Mouse (Mus musculus) urinary bladder, postnatal 14 days (tissue): ENCODE results near the gene Usp5.
A peak's percentile ranks its signal among the peaks of the same experiment; 100 is the strongest.
"Not testable (repeated sequence)": the region's sequence is repeated elsewhere in the genome, so short reads cannot be mapped to it uniquely, and the experiment has no call there.

ENCODE experiments used
- DNase-seq: peaks from one replicate; pipeline ENCODE4 v3.0.0; 2021; ENCODE audit warnings: low spot score

The Usp5 gene

DNA sequence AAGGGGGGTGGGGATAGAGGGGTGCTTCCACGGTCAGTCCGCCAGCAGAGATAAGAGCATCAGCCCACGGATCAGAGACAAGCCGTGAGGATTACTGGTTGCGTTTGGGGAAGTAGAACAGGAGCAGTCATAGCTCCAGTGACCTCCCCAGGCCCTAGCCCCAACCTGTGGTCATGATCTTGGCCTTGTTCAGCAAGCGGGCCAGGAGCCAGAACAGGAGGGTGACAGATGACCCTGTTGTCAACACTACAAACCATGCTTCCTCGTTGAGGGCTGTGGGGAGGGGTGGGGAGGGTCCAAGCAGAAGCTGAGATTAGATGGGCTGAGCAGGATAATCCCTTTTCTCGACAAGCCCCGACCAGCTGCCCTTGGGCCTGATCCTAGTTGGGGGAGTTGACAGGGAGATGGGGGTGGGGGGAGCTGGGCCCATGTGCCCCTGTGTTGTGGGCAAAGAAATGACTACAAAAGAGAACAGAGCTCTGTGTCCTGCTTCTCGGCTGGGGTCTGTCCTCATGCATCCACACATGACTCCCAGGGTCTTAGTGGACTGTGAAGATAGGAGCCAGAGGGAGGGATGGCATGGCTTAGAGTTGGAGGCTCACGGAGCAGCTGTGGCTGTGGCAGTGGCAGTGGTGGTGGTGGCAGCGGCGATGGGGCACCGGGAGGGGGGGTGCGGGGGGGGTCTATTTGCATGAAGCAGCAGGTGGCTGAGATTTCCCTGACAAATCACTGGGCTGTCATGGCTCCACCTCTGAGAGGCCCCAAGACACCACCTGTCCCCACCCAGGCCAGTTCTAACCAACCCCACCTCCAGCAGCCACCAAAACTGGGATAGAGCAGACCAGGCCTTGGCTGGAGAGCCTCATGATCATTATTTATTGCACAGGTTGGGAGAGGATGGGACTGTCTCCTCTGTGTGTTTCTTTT, 11.2 kb upstream of the Usp5 start, which contains the start of gene Gnb3:
Gene Gnb3, minus strand, starts transcription at position 35 of the 927 bp plus-strand sequence.
- DNase-seq: no peak

DNA sequence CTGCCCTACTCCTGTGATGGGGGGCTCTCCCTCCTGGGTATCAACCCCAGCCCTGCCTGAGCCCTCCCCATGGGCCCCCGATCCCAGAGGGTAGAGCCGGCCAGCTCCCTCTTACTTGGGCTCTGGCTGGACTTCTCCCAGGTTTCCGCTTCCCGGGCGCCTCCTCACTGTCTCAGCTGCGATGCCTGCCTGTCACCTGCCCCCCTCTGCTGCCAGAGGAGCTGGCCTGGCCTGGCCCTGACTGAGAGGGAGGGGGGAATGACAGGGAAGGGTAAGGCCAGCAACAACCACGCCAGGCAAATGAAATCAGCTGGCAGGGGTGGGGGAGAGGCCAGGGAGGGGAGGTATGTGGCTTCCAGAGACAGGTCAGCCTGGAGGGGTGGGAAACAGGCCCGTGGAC, 10.5 kb upstream of the Usp5 start:
- DNase-seq: no peak

DNA sequence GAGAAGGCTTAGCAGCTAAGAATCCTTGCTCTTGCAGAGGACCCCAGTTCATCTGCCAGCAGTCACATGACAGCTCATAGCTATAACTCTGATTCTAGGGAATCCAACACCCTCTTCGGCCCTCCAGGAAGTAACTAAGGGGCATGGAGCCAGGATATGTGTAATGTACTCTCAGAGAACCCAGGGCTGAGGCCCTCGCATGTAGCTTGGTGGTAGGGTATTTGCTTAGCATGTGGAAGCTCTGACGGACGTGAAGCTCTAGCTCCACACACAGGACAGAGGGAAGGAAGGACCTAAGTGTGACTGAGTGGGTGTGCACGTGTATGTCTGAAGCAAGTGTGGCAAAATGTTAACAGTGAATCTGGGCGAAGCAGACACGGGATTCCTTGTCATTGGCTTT, 7.1 kb upstream of the Usp5 start:
- DNase-seq: no peak

DNA sequence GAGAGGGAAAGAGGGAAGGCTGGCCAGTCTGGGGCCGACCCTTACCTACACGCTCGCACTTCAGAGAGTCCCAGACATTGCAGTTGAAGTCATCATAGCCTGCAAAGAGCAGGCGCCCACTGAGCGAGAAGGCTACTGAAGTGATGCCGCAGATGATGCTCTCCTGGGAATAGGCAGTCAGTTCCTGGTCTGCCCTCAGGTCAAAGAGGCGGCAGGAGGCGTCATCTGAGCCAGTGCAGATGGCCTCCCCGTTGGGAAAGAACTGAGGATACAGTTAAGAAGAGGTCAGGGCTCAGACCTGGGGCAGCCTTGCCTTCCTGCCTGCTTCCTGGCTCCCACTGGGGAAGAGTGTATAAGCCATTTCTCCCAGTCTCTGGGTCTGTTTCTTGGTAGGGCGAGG, 6.2 kb upstream of the Usp5 start:
- no peak for DNase-seq

DNA sequence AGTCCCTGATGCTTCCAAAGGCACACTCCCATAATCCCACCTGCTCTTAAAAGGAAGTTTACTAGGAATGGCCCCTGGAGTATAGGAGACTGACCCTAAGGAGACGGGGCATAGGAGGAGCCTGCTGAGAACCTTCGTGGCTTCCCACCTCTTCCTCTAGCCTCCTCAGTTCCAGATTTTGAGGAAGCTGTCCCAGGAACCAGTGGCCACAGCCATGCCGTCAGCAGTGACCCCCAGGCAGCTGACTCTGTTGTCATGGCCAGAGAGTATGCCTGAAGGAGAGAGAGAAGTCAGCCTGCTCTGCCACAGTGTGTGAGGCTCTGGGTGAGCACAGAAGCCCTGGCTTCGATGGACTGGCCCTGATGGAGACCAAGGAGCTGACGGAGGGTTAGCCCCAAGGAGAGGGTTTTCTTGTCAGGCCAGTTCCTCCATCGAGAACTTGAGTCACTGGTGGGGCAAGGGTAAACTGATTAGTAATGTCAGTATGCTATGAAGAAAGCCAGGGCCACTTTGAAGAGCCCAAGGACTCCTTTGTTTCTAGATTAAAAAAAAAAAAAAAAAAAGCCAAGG, 5.3 kb upstream of the Usp5 start:
- DNase-seq: peak; percentile 50

DNA sequence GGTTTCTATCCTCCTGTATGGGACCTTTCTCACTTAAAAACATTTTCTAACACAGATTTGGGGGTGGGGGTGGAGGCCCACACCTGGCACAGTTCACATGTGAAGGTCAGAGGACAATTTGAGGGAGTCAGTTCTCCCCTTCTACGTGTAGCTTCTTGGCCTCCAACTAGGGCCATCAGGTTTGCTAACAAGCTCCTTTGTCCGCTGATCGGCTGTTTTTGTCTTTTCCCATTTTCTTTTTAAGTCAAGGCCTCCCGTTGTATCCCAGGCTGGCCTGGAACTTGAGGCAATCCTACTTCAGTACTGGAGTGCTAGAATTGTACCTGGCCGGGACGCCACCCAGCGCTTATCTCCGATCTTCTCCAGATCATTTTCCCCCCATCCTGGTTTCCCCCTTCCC, 2.4 kb upstream of the Usp5 start:
- no peak for DNase-seq

DNA sequence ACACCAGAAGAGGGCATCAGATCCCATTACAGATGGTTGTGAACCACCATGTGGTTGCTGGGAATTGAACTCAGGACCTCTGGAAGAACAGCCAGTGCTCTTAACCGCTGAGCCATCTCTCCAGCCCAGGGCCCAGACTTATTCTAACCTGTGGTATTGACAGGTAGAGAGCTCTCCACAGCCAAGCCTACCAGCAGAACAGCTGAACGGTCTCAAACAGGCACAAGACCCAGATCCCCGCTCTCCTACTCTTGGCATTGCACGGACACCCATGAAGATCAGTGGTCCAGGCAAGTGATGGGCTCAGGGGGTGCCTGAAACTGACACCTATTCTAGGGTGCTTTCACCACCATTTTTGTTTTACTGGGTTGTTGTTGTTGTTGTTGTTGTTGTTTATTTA, 1.9 kb upstream of the Usp5 start:
- not testable (repeated sequence) for DNase-seq

DNA sequence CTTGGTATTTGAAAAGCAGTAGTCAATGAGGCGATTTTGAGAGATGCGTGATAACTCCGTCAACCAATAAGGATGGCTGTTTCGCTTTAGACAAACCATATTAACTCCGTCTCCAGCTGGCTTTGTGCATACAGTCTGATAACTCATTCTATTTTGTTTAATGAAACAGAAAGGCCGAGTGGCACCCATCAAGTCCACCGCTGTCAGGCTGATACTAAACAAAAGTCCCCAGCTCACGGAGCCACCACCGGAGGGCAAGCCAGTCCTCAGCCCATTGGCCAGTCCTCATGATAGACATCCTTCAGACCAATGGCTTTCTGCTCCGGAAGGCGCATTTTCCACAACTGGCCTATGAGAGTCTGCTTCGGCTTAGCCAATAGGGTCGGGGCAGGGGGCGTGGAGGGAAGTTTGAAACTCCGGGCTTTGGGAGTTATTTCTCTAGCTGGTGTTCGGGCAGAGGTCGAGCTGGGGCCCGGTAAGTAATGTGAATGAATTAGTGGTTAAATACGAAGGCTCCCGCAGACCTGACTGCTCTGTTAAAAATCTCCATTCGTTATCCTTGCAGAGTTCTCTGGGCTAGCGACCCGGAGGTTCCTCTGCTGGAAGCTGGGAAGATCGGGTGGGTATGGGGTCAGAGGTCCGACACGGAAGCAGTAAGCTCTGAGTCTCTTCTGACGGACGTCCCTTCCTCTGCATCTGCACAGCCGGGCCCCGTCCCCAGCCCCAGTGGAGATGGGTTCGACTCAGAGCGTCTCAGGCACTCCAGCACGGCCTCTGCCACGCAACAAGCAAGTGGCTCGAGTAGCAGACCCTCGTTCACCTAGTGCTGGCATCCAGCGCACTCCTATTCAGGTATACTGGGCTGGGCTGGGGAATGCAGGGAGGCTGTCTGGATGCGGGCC, 766 bp upstream of the Usp5 start:
- DNase-seq: peak; percentile 93

DNA sequence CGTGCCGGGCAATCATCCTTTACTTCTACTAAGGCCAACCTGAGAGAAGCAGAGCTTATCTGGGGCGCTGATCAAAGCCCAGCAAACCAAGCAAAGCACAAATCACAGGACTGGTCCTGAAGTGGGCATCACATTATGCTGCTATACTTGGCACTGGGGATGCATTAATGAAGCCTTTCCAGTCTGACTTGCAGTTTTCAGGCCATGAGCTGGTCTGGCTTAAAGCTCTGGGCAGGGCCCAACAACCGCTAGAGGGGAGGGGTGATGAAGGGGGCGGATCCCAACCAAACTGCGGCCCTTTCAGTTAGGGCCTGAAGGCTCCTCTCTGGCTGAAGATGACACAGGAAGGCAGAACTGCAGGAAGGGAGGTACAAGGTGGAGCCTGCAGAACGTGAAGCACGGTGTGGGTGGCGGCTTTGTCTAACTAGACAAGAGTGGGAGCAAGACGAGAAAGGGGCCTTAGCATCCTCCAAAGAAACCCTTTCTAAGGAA, 1.1 kb downstream of the Usp5 start:
- DNase-seq: peak; percentile 67

DNA sequence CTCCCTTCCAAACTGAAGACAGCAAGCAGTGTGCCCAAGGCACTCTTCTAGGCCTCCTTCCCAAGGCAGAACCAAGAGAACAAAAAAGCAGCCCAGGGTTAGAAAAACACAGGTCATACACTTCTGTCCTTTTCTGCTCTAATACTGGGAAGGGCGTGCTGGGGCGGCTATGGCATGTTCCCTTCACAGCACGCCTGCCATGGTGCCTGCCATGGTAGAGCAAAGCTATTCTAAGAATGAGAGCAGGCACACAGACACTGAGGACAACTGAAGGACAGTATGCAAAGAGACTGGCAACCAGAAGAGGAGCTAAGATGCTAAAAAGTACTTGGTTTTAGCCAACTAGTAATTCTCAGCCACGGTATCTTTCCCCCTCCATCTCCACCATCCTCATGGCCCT, 7.2 kb downstream of the Usp5 start:
- DNase-seq: no peak

DNA sequence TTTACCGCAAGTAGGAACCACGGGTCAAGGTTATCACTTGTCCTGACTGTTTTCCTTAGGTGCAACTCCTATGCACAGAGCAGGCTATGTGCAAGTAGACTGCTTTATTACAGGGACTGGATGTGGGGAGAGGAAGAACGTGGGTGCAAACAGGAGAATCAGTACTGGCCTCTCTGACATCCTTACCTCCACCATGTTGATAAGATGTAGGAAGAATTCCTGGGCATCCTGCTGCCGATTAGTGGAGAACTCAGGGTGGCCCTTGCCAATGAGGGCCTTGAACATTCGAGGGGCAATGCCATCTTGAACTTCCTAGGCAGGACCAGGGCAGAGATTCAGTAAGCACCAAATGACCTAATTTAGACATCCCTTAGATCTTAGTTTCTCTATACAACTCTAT, 8.4 kb downstream of the Usp5 start:
- no peak for DNase-seq

DNA sequence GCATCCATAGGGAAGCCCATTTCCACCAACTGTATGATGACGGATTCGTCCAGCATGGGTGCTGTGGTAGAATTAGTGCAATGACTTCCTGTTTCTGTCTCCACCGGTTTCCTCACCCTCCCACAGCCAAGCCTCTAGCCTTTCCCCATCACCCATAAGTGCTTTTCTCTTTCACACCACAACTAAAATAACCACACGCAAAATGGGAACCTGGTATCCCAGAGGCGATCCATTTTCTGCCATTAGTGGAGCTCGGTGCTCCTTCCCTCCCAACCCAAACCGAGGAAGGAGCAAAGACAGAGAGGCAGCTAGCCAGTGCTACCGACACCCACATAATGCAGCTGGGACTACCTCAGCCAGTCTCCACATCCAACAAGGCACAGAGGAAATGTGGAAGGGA, 11.3 kb downstream of the Usp5 start:
- DNase-seq: no peak

DNA sequence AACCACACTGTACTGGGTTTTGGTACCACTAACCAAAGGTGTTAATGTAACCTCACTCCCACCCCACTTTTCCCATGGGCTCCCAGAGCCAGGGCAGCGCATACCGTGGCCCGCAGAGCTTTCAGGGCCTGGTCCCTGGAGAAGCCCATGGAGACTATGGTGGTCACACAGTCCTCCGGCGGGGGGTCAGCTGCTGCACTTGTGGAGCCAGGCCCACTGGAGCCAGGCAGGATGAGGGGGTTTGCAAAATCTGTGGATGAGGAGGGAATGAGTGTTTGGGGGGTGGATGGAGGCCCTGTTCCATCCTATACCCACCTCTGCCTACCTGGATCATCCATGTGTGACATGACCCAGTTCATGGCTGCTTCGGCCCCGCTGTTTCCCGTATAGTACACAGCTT, 11.7 kb downstream of the Usp5 start:
- DNase-seq: no peak

DNA sequence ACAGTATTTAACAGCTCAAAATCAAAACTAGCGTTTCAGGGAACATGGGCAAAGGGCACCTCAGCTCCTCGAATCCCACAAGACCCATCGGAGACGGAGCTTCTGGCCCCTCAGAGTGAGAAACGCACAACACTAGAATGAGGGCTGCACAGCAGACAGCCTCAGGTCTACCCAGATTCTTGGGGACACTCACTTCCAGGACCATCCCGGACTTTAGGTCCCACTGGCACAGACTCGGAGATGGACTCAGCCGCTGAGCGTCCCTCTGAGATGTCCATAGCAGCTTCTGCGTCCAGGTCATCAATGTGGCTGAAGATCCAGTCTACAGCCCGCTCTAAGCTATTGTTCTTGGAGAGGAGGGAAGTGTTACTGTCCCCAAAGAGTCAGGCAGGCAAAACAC, 12.2 kb downstream of the Usp5 start:
- DNase-seq: no peak

DNA sequence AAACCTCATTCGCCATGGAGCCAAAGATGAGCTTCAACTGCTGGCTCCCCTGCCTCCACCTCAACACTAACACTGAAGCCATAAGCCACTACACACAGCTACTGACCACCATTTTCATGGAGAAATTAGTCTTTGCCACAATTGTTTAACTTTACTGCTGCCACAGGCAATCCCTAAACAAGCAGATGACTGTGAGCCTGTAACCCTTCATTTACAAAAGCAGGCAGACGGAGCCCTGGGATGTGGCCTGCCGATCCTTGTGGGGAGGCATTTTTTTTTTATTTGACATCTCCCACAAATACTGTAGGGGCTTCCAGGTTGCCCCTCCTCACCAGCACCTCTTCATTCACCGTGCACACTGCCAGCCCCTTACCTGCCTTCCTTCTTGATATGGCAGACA, 12.7 kb downstream of the Usp5 start:
- no peak for DNase-seq

DNA sequence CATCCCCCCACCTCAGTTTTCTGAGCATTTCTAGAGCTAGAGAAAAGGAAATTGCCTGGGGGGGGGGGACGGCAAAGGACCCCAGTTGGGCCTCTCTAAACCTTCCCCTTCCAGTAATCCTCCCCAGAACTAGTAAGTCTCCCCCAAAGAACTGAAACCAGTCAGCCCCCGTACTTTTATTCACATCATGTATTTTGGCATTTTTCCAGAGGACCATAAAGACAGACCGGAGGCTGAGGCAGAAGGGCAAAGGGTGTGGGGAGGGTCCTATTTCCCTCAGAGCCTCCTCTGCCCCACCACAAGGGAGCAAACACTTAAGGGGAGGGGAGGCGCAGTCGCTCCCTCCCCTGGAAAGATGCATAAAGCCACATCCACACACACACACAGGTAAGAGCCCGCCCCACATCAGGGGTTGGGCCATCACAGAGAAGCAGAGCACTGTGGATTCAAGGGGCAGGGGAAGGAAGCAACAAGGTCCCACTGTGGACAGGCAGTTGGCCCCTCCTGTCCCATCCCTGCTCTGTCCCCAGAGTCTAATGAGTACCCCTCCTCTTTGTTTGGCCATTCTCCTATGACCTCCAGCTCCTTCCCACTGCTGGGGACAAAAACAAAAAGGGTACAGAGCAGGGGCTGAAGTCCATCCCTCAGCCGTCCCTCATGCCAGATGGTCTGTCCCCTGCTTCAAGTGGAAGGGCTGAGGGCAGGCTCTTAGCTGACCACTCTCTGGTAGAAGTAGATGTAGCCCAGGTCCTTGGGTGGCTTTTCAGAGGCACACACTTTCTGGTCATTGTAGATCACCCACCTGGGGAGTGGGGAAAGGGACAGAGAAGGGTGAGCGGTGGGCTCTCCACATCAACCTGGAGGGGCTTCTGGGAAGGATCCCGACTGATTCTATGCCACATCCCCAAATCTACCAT, 14.2 kb downstream of the Usp5 start:
- no peak for DNase-seq

DNA sequence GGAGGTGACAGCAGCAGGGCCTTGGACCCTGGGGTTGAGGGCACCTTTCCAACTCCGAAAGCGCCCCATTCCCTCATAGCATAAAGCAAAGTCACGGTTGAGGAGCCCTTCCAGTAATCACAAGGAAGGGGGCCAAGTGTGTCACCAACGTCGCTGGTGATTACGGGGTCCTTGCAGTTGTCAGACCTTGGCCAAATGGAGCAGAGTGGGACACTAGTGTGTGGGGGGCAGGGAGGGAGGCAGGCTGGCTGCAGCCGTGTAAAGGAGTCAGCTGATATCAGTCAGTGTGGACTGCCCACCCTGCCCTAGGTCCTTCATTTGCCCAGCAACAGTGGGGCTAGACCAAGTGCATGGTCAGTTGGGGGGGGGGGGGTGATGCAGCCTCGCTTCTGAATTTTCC, 14.8 kb downstream of the Usp5 start:
- DNase-seq: no peak

DNA sequence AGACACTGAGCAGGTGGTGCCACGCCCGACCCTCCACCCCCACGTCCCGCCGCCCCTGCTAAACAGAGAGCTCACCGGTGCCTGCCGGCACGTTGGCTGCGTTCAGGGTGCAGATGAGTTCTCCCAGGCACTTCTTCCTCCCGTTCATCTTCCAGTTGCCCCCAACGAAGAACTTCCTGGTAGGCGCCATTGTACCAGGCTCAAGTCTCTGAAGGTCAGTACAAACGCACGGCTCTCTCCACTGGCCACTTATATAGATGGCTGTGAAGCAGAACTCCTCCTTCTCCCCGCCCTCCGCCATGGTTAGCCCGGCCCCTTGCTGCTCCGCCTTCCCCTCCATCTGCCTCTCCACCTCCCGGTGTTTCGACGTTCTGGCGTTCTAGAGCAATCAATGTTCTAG, 15.4 kb downstream of the Usp5 start, which contains the start of gene Tpi1:
Gene Tpi1, minus strand, starts transcription at position 364 of the 400 bp plus-strand sequence.
- DNase-seq: peak; percentile 93

DNA sequence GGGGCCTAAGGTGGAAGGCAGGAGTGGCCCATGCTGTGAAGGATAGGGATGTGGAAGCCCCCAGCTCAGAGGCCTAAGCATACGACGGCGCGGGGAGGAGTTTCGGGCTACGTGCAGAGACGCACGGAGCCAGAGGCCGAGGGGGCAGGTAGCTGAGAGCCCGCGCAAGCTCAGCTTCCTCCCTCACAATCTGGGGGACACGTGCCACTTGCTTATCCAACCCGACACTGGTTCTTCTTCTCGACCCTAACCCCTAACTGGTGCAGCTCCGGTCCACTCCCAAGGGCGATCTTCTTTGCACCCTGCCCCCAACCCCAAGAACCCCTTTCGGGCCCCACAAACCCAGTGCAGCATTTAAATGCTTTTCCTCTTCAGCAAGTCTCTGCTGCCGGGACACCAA, 15.8 kb downstream of the Usp5 start:
- DNase-seq: peak; percentile 65

DNA sequence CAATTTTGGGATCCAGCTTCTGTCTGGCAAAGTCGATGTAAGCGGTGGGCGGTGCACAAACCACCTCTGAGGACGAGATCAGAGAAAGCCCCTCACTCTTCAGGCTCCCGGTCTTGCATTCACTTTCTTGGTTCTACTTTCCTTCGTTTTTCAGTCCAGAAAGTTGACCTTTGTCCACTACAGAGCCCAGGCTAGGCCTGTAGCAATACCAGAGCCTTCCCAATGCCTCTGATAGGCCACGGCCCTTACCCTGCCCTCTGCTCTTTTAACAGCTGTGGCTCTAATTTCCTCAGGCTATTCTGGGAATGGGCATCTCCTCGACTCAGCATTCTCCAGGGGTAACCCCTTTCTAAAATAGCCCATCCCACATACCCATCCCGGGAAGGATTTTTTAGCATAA, 16.4 kb downstream of the Usp5 start:
- DNase-seq: no peak
